Mouse (Mus musculus) C3H10T1/2 (cell line): Measurements from ENCODE around the gene Mrgprb4. TPM values are rescaled to one million over a fixed set of nuclear protein-coding genes. Genes with fewer than 3 reads are reported as not detected.

Experiments
- polyA plus RNA-seq, 2 experiments: library from polyadenylated mRNA; unstranded; fragments of >200 nt; fragmentation: generic; extraction: Trizol; gene quantifications; one replicate each; pipeline ENCODE4 v1.2.1; 2012; ENCODE audit warnings: missing spikeins in 2 of 2

Gene Mrgprb4
- polyA plus RNA-seq: not detected

DNA sequence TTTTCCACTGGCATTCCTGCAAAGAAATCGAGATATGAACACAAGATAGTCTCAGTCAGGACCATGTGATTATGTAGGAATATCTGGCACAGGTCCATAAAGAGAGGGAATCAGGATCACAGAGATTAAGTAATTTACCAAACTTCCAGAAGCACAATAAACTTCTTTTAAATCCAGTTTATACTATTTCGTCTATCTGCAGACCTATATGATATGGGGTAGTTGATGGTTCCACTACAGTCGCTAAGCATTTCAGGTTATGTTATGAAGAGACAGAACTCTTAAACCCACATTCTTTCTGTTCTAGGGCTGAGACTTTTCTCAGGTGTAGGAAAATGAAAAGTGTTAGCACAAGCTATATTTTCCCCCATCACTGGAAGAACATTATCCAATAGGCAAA lies at the start of gene Mrgprb4:
TSS of gene Mrgprb4 (minus strand) at position 101 of the 400 bp plus-strand sequence.

DNA sequence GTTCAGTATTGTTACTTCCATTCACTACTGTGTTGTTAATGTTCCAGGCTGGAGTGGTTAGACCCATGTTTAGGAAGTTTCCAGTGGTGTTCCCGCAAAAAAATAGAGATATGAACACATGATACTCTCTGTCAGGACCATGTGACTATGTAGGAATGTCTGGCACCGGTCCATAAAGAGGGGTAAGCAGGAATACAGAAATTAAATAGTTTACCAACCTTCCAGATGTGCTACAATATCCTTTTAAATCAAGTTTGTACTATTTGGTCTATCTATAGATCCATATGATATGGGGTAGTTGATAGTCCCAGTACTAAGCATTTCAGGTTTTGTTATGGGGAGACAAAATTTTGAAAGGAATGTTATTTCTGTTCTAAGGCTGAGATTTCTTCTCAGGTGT lies 30.2 kb downstream of the Mrgprb4 start, which contains the start of gene Mrgprb5:
TSS of gene Mrgprb5 (minus strand) at position 101 of the 400 bp plus-strand sequence.

Other genes starting within 250 kb of the Mrgprb4 start
- not detected for gene Mrgpra4, start 217.2 kb downstream of the Mrgprb4 start, polyA plus RNA-seq
- not detected for gene Mrgprx1, start 171.7 kb downstream of the Mrgprb4 start, polyA plus RNA-seq
- not detected for gene Mrgprb5, start 30.3 kb downstream of the Mrgprb4 start, polyA plus RNA-seq
- gene Mrgprb8, start 189.2 kb upstream of the Mrgprb4 start, polyA plus RNA-seq: not detected